9 mouse cellular contexts compared by ENCODE assay signal in genomic region chr10:6979789-6980188, GRCm38 (mm10).
DNase-seq lines count a peak whose midpoint lies in the region; ATAC-seq and TF ChIP-seq lines count a peak whose summit lies in the region.
"Had no signal": no experiment of that assay in that cellular context is flagged by ENCODE, and none has a peak within 500 bp of the region (broad histone marks: within the 10 kb centered on the region; RNA-seq: fewer than 3 reads in every experiment).

No protein-coding gene starts in this region.

- DNase-seq in lung, postnatal 4 days, result no peak
- DNase-seq in embryonic facial prominence, embryonic 14.5 days (ENCODE audit: low spot score), result no peak
- DNase-seq in hindbrain, postnatal 0 days (ENCODE audit: low spot score), result peak; percentile 33
- DNase-seq in adrenal gland, adult 8-10 months, result no peak
- DNase-seq in ovary, postnatal 14 days (ENCODE audit: low spot score), result no peak
- DNase-seq: gastrocnemius, postnatal 14 days; lung, postnatal 10 days had no signal

- no peak overlapping the region for H3K4me3 ChIP-seq in lung, embryonic 16.5 days (ENCODE audit: low read length)
- H3K4me3 ChIP-seq in embryonic facial prominence, embryonic 14.5 days (ENCODE audit: low read depth, low read length), result peak overlapping the region; percentile 25
- peak overlapping the region; percentile 31 for H3K4me3 ChIP-seq in hindbrain, postnatal 0 days (ENCODE audit: low read length)
- H3K4me3 ChIP-seq in stomach, embryonic 15.5 days (replicated peaks), result no peak overlapping the region; the same call in 1 of the 2 replicates

- no peaks in the 10 kb centered on the region for H3K9me3 ChIP-seq in lung, embryonic 16.5 days (ENCODE audit: control insufficient read depth, low read length)
- H3K9me3 ChIP-seq in embryonic facial prominence, embryonic 14.5 days (ENCODE audit: control insufficient read depth, low read length), result no peaks in the 10 kb centered on the region
- no peaks in the 10 kb centered on the region for H3K9me3 ChIP-seq in hindbrain, postnatal 0 days (ENCODE audit: low read length)
- H3K9me3 ChIP-seq in stomach, embryonic 15.5 days, result no peaks in the 10 kb centered on the region

- WGBS in lung, embryonic 16.5 days, result 50% methylated on average over 8 of the region's 8 CpGs
- WGBS in embryonic facial prominence, embryonic 14.5 days, result 38% methylated on average over 8 of the region's 8 CpGs
- WGBS in hindbrain, postnatal 0 days, result 25% methylated on average over 8 of the region's 8 CpGs
- WGBS in stomach, embryonic 15.5 days, result 40% methylated on average over 8 of the region's 8 CpGs

- ATAC-seq in lung, embryonic 16.5 days (ENCODE audit: low read depth), result no peak
- peak; percentile 33; the same call in 1 of the 2 replicates for ATAC-seq in embryonic facial prominence, embryonic 14.5 days (ENCODE audit: low read depth)
- ATAC-seq in hindbrain, postnatal 0 days, result peak; percentile 48
- no peak for ATAC-seq in stomach, embryonic 15.5 days (ENCODE audit: insufficient read depth, low FRiP score, low read depth)

- H3K4me1 ChIP-seq in lung, embryonic 16.5 days (replicated peaks; ENCODE audit: control insufficient read depth, insufficient read depth, low read length), result no peaks in the 10 kb centered on the region
- no peaks in the 10 kb centered on the region for H3K4me1 ChIP-seq in embryonic facial prominence, embryonic 14.5 days (ENCODE audit: control insufficient read depth, insufficient read depth, low read length)
- no peaks in the 10 kb centered on the region for H3K4me1 ChIP-seq in hindbrain, postnatal 0 days (ENCODE audit: insufficient read depth, low read length)
- H3K4me1 ChIP-seq in stomach, embryonic 15.5 days, result no peaks in the 10 kb centered on the region

- H3K4me2 ChIP-seq in lung, embryonic 16.5 days (ENCODE audit: low read depth, low read length), result peak overlapping the region; percentile 21
- peak overlapping the region; percentile 45 for H3K4me2 ChIP-seq in embryonic facial prominence, embryonic 14.5 days (ENCODE audit: low read depth, low read length)
- peak overlapping the region; percentile 53 for H3K4me2 ChIP-seq in hindbrain, postnatal 0 days (ENCODE audit: low read depth, low read length)
- H3K4me2 ChIP-seq in stomach, embryonic 15.5 days, result peak overlapping the region; percentile 39; the same call in 1 of the 2 replicates

- no peaks in the 10 kb centered on the region for H3K27me3 ChIP-seq in lung, embryonic 16.5 days (ENCODE audit: control insufficient read depth, insufficient read depth, low read depth, low read length)
- H3K27me3 ChIP-seq in embryonic facial prominence, embryonic 14.5 days (replicated peaks; ENCODE audit: control insufficient read depth, insufficient read depth, low read length), result no peaks in the 10 kb centered on the region
- H3K27me3 ChIP-seq in hindbrain, postnatal 0 days (ENCODE audit: insufficient read depth, low read length), result no peaks in the 10 kb centered on the region
- no peaks in the 10 kb centered on the region for H3K27me3 ChIP-seq in stomach, embryonic 15.5 days (replicated peaks)

- no peak overlapping the region for H3K9ac ChIP-seq in lung, embryonic 16.5 days (ENCODE audit: low read length)
- H3K9ac ChIP-seq in embryonic facial prominence, embryonic 14.5 days (ENCODE audit: low read depth, low read length), result peak overlapping the region; percentile 41; the same call in 1 of the 2 replicates
- H3K9ac ChIP-seq in hindbrain, postnatal 0 days (replicated peaks; ENCODE audit: low read length), result peak overlapping the region; percentile 49
- no peak overlapping the region for H3K9ac ChIP-seq in stomach, embryonic 15.5 days

- no peak overlapping the region for H3K27ac ChIP-seq in lung, embryonic 16.5 days (ENCODE audit: low read length)
- no peak overlapping the region for H3K27ac ChIP-seq in embryonic facial prominence, embryonic 14.5 days (replicated peaks; ENCODE audit: low read depth, low read length)
- H3K27ac ChIP-seq in hindbrain, postnatal 0 days, result peak overlapping the region; percentile 51; the same call in 1 of the 2 replicates
- no peak overlapping the region for H3K27ac ChIP-seq in stomach, embryonic 15.5 days

- no peaks in the 10 kb centered on the region for H3K36me3 ChIP-seq in lung, embryonic 16.5 days (ENCODE audit: control insufficient read depth, insufficient read depth, low read length)
- H3K36me3 ChIP-seq in embryonic facial prominence, embryonic 14.5 days (ENCODE audit: control insufficient read depth, insufficient read depth, low read length), result no peaks in the 10 kb centered on the region
- H3K36me3 ChIP-seq in hindbrain, postnatal 0 days (ENCODE audit: insufficient read depth, low read length), result no peaks in the 10 kb centered on the region
- no peaks in the 10 kb centered on the region for H3K36me3 ChIP-seq in stomach, embryonic 15.5 days

- no peak for TF ChIP-seq CTCF in hindbrain, postnatal 0 days (IDR thresholded peaks at IDR 0.05; ENCODE audit: low read depth)

Comparison
In these comparisons a context has a peak if more than half of its experiments do, and no peak if none do; other contexts are left out.
1. ATAC-seq: peak in embryonic facial prominence, embryonic 14.5 days (single experiment) and hindbrain, postnatal 0 days (single experiment); none in lung, embryonic 16.5 days (single experiment) and stomach, embryonic 15.5 days (single experiment).
2. H3K4me3 ChIP-seq: peak in embryonic facial prominence, embryonic 14.5 days (single experiment) and hindbrain, postnatal 0 days (single experiment); none in lung, embryonic 16.5 days (single experiment) and stomach, embryonic 15.5 days (single experiment).
3. H3K9ac ChIP-seq: peak in embryonic facial prominence, embryonic 14.5 days (single experiment) and hindbrain, postnatal 0 days (single experiment); none in lung, embryonic 16.5 days (single experiment) and stomach, embryonic 15.5 days (single experiment).
4. Peak in every context shown above with its lines, with median percentiles within 50 percentile points of each other: H3K4me2 ChIP-seq.